Mouse (Mus musculus) heart, embryonic 15.5 days (tissue): ENCODE measurements around the gene Syn3. TPM values are rescaled to one million over a fixed set of nuclear protein-coding genes. Genes with fewer than 3 reads are reported as not detected.

ENCODE experiments used
- ATAC-seq: fragments of 200-750 bp; cut with Nextera tagmentation; replicated peaks from 2 replicates; pipeline ENCODE4 v1.8.0; 2017; ENCODE audit warnings: low read depth, moderate TSS enrichment; ENCODE audit not compliant: insufficient number of reproducible peaks, insufficient read depth, low FRiP score
- H3K27ac ChIP-seq: fragments of 300-500 bp; sonication (generic); 2 replicates; pipeline ENCODE4 v1.5.1; 2015; ENCODE audit warnings: mild to moderate bottlenecking, inconsistent platforms
- H3K27me3 ChIP-seq: fragments of 300-500 bp; sonication (generic); 2 replicates; pipeline ENCODE4 v1.6.1; 2015; ENCODE audit warnings: inconsistent platforms
- H3K36me3 ChIP-seq: fragments of 300-500 bp; sonication (generic); 2 replicates; pipeline ENCODE4 v1.6.1; 2015; ENCODE audit warnings: mild to moderate bottlenecking, inconsistent platforms
- H3K4me1 ChIP-seq: fragments of 300-500 bp; sonication (generic); replicated peaks from 2 replicates; pipeline ENCODE4 v1.6.1; 2015; ENCODE audit warnings: inconsistent platforms
- H3K4me2 ChIP-seq: fragments of 300-500 bp; sonication (generic); 2 replicates; pipeline ENCODE4 v1.6.1; 2015; ENCODE audit warnings: inconsistent platforms, mild to moderate bottlenecking, moderate library complexity
- H3K4me3 ChIP-seq: fragments of 300-500 bp; sonication (generic); 2 replicates; pipeline ENCODE4 v1.5.1; 2015; ENCODE audit warnings: mild to moderate bottlenecking, inconsistent platforms
- H3K9ac ChIP-seq: fragments of 300-500 bp; sonication (generic); 2 replicates; pipeline ENCODE4 v1.6.1; 2015; ENCODE audit warnings: mild to moderate bottlenecking, inconsistent platforms
- H3K9me3 ChIP-seq: fragments of 300-500 bp; sonication (generic); replicated peaks from 2 replicates; pipeline ENCODE4 v1.6.1; 2016; ENCODE audit warnings: inconsistent platforms
- WGBS: fragments of 180-500 bp; shearing (Covaris S2); methylation state at CpG from one replicate; pipeline ENCODE4 v1.1.7; 2015; ENCODE audit warnings: mixed read lengths; 5-methylcytosine and 5-hydroxymethylcytosine counted together
- polyA plus RNA-seq: library from polyadenylated mRNA; unstranded; fragments of >200 nt; fragmentation: Nextera tagmentation; extraction: Ambion mirVana; gene quantifications from 2 replicates; pipeline ENCODE4 v1.2.1, GENCODE M21; 2015

Syn3 gene
- polyA plus RNA-seq, 1 experiment from 2014 or later: 0.82 TPM

GRCm38 (mm10) chr10:86294599-86295365 is 203.9 kb downstream of the Syn3 start:
- Histone ChIP-seq H3K27ac (no peak overlapping the region), H3K4me3 (no peak overlapping the region), H3K4me2 (no peak overlapping the region), H3K9me3 (no peaks in the 10 kb centered on the region), H3K9ac (no peak overlapping the region), H3K27me3 (no peaks in the 10 kb centered on the region; the same call in 1 of the 2 replicates), H3K36me3 (no peaks in the 10 kb centered on the region), H3K4me1 (peaks cover 9% of the 10 kb centered on the region)
- WGBS: 65% methylated on average over 10 of the region's 10 CpGs
- ATAC-seq: no peak

GRCm38 (mm10) chr10:86293880-86294279 is 204.8 kb downstream of the Syn3 start:
- H3K4me3 ChIP-seq: no peak overlapping the region
- no peak overlapping the region for H3K4me2 ChIP-seq
- 71% methylated on average over 1 of the region's 1 CpGs for WGBS
- H3K27me3 ChIP-seq: no peaks in the 10 kb centered on the region; the same call in 1 of the 2 replicates
- no peak overlapping the region for H3K9ac ChIP-seq
- H3K36me3 ChIP-seq: no peaks in the 10 kb centered on the region
- ATAC-seq: no peak
- peaks cover 8% of the 10 kb centered on the region for H3K4me1 ChIP-seq
- H3K27ac ChIP-seq: no peak overlapping the region
- no peaks in the 10 kb centered on the region for H3K9me3 ChIP-seq

GRCm38 (mm10) chr10:86290109-86290771 is 208.5 kb downstream of the Syn3 start:
- Histone ChIP-seq H3K4me2 (no peak overlapping the region), H3K27ac (no peak overlapping the region), H3K4me1 (no peaks in the 10 kb centered on the region), H3K36me3 (no peaks in the 10 kb centered on the region), H3K9ac (no peak overlapping the region), H3K4me3 (no peak overlapping the region), H3K27me3 (no peaks in the 10 kb centered on the region; the same call in 1 of the 2 replicates), H3K9me3 (no peaks in the 10 kb centered on the region)
- WGBS: 69% methylated on average over 8 of the region's 8 CpGs
- no peak for ATAC-seq

GRCm38 (mm10) chr10:86286508-86286907 is 212.2 kb downstream of the Syn3 start:
- H3K27ac ChIP-seq: no peak overlapping the region
- H3K9me3 ChIP-seq: no peaks in the 10 kb centered on the region
- no peaks in the 10 kb centered on the region for H3K36me3 ChIP-seq
- H3K4me2 ChIP-seq: no peak overlapping the region
- H3K4me1 ChIP-seq: no peaks in the 10 kb centered on the region
- no peak overlapping the region for H3K4me3 ChIP-seq
- no peaks in the 10 kb centered on the region for H3K27me3 ChIP-seq
- ATAC-seq: no peak
- 72% methylated on average over 7 of the region's 7 CpGs for WGBS
- no peak overlapping the region for H3K9ac ChIP-seq

GRCm38 (mm10) chr10:86281238-86281637 is 217.5 kb downstream of the Syn3 start:
- H3K4me1 ChIP-seq: no peaks in the 10 kb centered on the region
- H3K4me3 ChIP-seq: no peak overlapping the region
- H3K9ac ChIP-seq: no peak overlapping the region
- ATAC-seq: no peak
- no peaks in the 10 kb centered on the region for H3K27me3 ChIP-seq
- H3K9me3 ChIP-seq: no peaks in the 10 kb centered on the region
- H3K36me3 ChIP-seq: no peaks in the 10 kb centered on the region
- no peak overlapping the region for H3K4me2 ChIP-seq
- WGBS: 81% methylated on average over 8 of the region's 8 CpGs
- no peak overlapping the region for H3K27ac ChIP-seq

- H3K36me3 ChIP-seq: no peaks in the 10 kb centered on the region
- no peak overlapping the region for H3K4me3 ChIP-seq
- no peaks in the 10 kb centered on the region for H3K9me3 ChIP-seq
- H3K9ac ChIP-seq: no peak overlapping the region
- H3K4me2 ChIP-seq: no peak overlapping the region
- H3K27me3 ChIP-seq: no peaks in the 10 kb centered on the region
- no peak for ATAC-seq
- H3K27ac ChIP-seq: no peak overlapping the region
- H3K4me1 ChIP-seq: no peaks in the 10 kb centered on the region
- WGBS: 82% methylated on average over 7 of the region's 7 CpGs
Measured at GRCm38 (mm10) chr10:86279579-86280168, 219.0 kb downstream of the Syn3 start.

- Histone ChIP-seq H3K4me2 (no peak overlapping the region), H3K27ac (no peak overlapping the region), H3K9me3 (no peaks in the 10 kb centered on the region), H3K4me1 (peaks cover 8% of the 10 kb centered on the region; the same call in 1 of the 2 replicates), H3K27me3 (no peaks in the 10 kb centered on the region), H3K4me3 (no peak overlapping the region), H3K36me3 (no peaks in the 10 kb centered on the region), H3K9ac (no peak overlapping the region)
- ATAC-seq: no peak
- 77% methylated on average over 2 of the region's 2 CpGs for WGBS
Measured at GRCm38 (mm10) chr10:86278481-86278880, 220.2 kb downstream of the Syn3 start.

- Histone ChIP-seq H3K4me3 (no peak overlapping the region), H3K27ac (no peak overlapping the region), H3K36me3 (no peaks in the 10 kb centered on the region), H3K4me2 (no peak overlapping the region), H3K9ac (no peak overlapping the region), H3K4me1 (peaks cover 10% of the 10 kb centered on the region; the same call in 1 of the 2 replicates), H3K9me3 (no peaks in the 10 kb centered on the region), H3K27me3 (no peaks in the 10 kb centered on the region)
- ATAC-seq: no peak
- 84% methylated on average over 5 of the region's 5 CpGs for WGBS
Measured at GRCm38 (mm10) chr10:86277327-86277726, 221.4 kb downstream of the Syn3 start.

- no peak overlapping the region for H3K27ac ChIP-seq
- ATAC-seq: no peak
- H3K4me1 ChIP-seq: peaks cover 10% of the 10 kb centered on the region; the same call in 1 of the 2 replicates
- no peak overlapping the region for H3K9ac ChIP-seq
- H3K36me3 ChIP-seq: no peaks in the 10 kb centered on the region
- no peaks in the 10 kb centered on the region for H3K9me3 ChIP-seq
- no peak overlapping the region for H3K4me3 ChIP-seq
- no peaks in the 10 kb centered on the region for H3K27me3 ChIP-seq
- H3K4me2 ChIP-seq: no peak overlapping the region
- 82% methylated on average over 5 of the region's 5 CpGs for WGBS
Measured at GRCm38 (mm10) chr10:86275585-86275984, 223.1 kb downstream of the Syn3 start.

- WGBS: 47% methylated on average over 19 of the region's 19 CpGs
- H3K9me3 ChIP-seq: no peaks in the 10 kb centered on the region
- H3K36me3 ChIP-seq: no peaks in the 10 kb centered on the region
- no peaks in the 10 kb centered on the region for H3K27me3 ChIP-seq
- H3K4me3 ChIP-seq: no peak overlapping the region
- H3K27ac ChIP-seq: peak overlapping the region; percentile 71
- no peak overlapping the region for H3K4me2 ChIP-seq
- H3K4me1 ChIP-seq: peaks cover 10% of the 10 kb centered on the region; the same call in 1 of the 2 replicates
- H3K9ac ChIP-seq: no peak overlapping the region
- ATAC-seq: peak; percentile 75
Measured at GRCm38 (mm10) chr10:86273410-86274191, 225.1 kb downstream of the Syn3 start.

- Histone ChIP-seq H3K27ac (peak overlapping the region; percentile 71), H3K4me3 (no peak overlapping the region), H3K27me3 (no peaks in the 10 kb centered on the region), H3K9ac (no peak overlapping the region), H3K4me2 (no peak overlapping the region), H3K9me3 (no peaks in the 10 kb centered on the region), H3K4me1 (peaks cover 10% of the 10 kb centered on the region; the same call in 1 of the 2 replicates), H3K36me3 (no peaks in the 10 kb centered on the region)
- 76% methylated on average over 3 of the region's 3 CpGs for WGBS
- no peak for ATAC-seq
Measured at GRCm38 (mm10) chr10:86272826-86273225, 225.9 kb downstream of the Syn3 start.
